Mouse (Mus musculus): Measurements from ENCODE around the gene Grin2b. TPM values are rescaled to one million over a fixed set of nuclear protein-coding genes. Genes with fewer than 3 reads are reported as not detected.
"Not testable (repeated sequence)": the region's sequence is repeated elsewhere in the genome, so short reads cannot be mapped to it uniquely, and the experiment has no call there.

The Grin2b gene
- total RNA-seq, 1 experiment from 2014 or later = not detected

DNA sequence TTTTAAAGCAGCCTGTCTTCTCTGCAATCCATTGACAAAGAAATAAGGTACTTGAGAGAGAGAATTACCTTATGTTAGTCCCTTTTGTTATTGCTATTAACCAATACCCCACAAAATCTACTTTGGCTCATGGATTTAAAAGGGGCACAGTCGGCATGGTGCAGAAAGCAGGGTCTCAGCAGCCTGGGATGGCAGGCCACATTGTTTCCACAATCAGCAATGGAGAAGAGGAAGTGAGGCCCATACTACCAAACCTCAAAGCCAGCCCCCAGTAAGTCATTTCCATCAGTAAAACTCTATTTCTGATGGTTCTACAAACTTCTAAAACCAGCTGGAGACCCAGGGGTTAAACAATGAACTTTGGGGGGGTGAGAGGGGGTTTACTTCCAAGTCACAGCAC lies 417.2 kb downstream of the Grin2b start:
- no peak for ATAC-seq (ENCODE audit: extremely low read depth, insufficient number of reproducible peaks, low FRiP score, poor library complexity, severe bottlenecking)

- no peak for ATAC-seq (ENCODE audit: extremely low read depth, insufficient number of reproducible peaks, low FRiP score, poor library complexity, severe bottlenecking)
Measured at GRCm38 (mm10) chr6:135748412-135749076, 424.8 kb downstream of the Grin2b start.

DNA sequence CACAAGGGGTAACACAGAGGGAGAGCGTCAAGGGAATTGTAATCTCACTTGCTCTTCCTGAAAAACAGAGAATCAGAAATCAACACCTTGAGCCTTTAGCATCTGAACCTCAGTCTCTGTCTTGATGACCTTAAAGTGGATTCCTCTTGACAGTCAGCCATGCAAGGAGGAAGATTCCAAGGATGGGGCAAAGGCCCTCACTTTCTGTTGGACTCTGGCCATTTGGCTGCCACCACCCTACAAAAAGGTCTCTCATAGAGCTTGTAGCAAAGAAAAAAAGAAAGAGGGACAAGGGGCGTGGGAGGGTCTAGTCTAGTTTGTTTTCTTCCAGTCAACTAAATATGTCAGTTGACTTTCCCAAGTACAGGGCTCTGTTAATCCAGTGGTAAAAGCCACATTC lies 427.7 kb downstream of the Grin2b start:
- no peak for ATAC-seq (ENCODE audit: extremely low read depth, insufficient number of reproducible peaks, low FRiP score, poor library complexity, severe bottlenecking)

GRCm38 (mm10) chr6:135734227-135734732 lies 439.0 kb downstream of the Grin2b start:
- no peak for ATAC-seq (ENCODE audit: extremely low read depth, insufficient number of reproducible peaks, low FRiP score, poor library complexity, severe bottlenecking)

- ATAC-seq (ENCODE audit: extremely low read depth, insufficient number of reproducible peaks, low FRiP score, poor library complexity, severe bottlenecking) = no peak
Measured at GRCm38 (mm10) chr6:135727106-135727505, 446.2 kb downstream of the Grin2b start.

DNA sequence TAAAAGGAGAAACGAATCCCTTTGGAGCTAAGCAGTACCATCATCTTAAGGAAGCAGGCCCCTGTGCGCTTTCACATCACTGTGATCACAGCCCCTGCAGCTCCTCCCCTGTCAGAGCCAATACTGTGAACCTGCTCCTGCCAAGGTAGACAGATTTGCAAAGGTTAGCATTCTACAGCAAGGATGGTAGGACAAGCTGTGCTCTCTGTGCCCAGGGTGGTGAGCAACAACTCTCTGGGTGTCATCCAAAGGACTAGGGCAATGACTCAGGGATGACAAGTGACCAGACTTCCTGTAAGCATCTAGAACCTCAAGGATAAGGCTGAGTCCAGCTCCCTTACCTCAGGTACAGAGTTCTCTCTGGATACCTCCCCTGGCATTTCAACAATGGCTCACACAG lies 451.6 kb downstream of the Grin2b start:
- ATAC-seq (ENCODE audit: extremely low read depth, insufficient number of reproducible peaks, low FRiP score, poor library complexity, severe bottlenecking) = no peak

- no peak for ATAC-seq (ENCODE audit: extremely low read depth, insufficient number of reproducible peaks, low FRiP score, poor library complexity, severe bottlenecking)
Measured at GRCm38 (mm10) chr6:135714906-135715305, 458.4 kb downstream of the Grin2b start.

- ATAC-seq (ENCODE audit: extremely low read depth, insufficient number of reproducible peaks, low FRiP score, poor library complexity, severe bottlenecking) = no peak
Measured at GRCm38 (mm10) chr6:135714236-135714635, 459.1 kb downstream of the Grin2b start.

GRCm38 (mm10) chr6:135713716-135714115 lies 459.6 kb downstream of the Grin2b start:
- no peak for ATAC-seq (ENCODE audit: extremely low read depth, insufficient number of reproducible peaks, low FRiP score, poor library complexity, severe bottlenecking)

DNA sequence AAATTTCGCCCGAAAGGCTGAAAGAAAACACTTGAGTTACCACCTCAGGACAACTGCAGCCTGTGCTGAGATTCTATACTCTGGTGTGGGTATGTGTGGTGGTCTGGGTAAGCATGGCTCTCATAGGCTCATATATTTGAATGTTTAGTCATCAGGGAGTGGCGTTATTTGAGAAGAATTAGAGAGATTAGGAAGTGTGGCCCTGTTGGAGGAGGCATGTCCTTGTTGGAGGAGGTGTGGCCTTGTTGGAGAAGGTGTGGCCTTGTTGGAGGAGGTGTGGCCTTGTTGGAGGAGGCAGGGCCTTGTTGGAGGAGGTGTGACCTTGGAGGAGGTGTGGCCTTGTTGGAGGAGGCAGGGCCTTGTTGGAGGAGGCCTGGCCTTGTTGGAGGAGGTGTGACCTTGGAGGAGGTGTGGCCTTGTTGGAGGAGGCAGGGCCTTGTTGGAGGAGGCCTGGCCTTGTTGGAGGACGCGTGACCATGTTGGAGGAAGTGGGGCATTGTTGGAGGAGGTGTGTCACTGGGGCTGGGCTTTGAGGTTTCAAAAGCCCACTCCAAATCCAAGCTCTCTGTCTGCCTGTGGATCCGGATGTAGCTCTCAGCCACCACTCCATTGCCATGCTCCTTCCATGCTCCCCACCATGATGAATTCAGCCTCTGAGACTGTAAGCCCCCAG lies 466.3 kb downstream of the Grin2b start:
- not testable (repeated sequence) for ATAC-seq (ENCODE audit: extremely low read depth, insufficient number of reproducible peaks, low FRiP score, poor library complexity, severe bottlenecking)

GRCm38 (mm10) chr6:135703655-135704054 lies 469.7 kb downstream of the Grin2b start:
- ATAC-seq (ENCODE audit: extremely low read depth, insufficient number of reproducible peaks, low FRiP score, poor library complexity, severe bottlenecking) = no peak

DNA sequence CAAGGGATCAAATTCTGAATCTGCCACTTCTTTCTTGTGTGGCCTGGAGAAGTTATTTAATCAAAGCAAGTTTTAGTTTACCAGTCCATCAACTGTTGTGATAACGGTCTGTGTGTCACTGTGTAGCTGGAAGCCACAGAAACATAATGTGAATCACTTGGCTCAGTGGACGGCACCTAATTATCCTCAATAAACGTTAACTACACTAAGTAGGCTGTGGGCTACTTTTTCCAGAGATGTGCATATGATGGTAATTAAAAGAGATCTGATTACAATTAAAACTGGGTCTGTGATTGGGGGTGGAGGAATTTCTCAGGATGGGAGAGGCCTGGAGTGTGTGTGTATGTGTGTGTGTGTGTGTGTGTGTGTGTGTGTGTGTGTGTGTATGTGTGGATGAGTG lies 471.9 kb downstream of the Grin2b start:
- no peak for ATAC-seq (ENCODE audit: extremely low read depth, insufficient number of reproducible peaks, low FRiP score, poor library complexity, severe bottlenecking)

GRCm38 (mm10) chr6:135700717-135701345 lies 472.5 kb downstream of the Grin2b start:
- no peak for ATAC-seq (ENCODE audit: extremely low read depth, insufficient number of reproducible peaks, low FRiP score, poor library complexity, severe bottlenecking)

DNA sequence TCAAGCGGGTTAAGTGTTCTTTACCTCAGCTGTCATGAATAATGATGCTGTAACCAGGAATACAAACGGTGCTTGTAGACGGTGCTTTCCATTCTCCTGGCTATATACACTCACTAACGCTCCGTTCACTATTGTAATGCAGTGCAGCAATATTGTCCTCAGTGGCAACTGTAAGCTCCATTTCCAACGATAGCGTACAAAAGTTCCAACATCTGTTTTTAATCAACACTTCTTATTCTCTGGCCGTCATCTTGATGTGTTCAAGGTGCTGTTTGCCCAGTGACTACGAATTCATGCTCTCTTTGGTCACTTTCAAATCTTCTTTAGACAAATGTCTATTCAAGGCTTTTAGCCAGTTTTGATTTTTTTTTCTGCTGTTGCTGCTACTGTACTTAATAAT lies 480.8 kb downstream of the Grin2b start:
- no peak for ATAC-seq (ENCODE audit: extremely low read depth, insufficient number of reproducible peaks, low FRiP score, poor library complexity, severe bottlenecking)

DNA sequence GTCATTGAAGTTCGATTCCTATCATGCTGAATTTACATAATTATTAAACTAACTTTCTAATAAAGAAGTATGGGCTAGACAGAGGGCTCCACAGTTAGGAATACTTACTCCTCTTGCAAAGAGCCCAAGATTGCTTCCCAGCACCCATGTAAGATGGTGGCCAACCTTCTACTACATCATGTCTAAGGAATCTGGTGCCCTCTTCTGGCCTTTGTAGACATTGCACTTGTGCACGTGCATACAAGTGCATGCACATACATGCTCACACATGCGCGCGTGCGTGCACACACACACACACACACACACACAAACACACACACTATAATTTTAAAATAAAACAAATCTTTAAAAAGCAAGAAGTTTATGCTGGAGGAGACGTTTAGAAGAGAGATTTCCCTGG lies 481.8 kb downstream of the Grin2b start:
- ATAC-seq (ENCODE audit: extremely low read depth, insufficient number of reproducible peaks, low FRiP score, poor library complexity, severe bottlenecking) = no peak

GRCm38 (mm10) chr6:135687926-135688325 lies 485.4 kb downstream of the Grin2b start:
- no peak for ATAC-seq (ENCODE audit: extremely low read depth, insufficient number of reproducible peaks, low FRiP score, poor library complexity, severe bottlenecking)

DNA sequence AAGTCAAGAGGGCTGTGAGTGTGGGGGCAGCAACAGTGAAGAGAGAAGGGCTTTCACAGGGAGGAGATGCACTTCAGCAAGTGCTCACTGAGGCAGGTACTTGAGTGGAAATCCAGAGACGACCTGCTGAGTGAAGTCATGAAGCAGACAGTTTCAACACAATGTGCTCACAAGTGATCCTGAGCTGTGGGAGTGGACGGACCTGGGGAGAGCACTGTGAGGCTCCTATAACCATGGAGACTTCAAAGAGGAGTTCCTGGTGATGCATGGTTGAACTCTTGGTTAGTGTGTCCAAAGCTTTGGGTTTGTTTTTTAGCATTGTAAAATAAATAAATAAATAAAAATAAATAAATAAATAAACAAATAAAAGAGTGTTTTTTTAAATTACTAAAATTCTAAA lies 489.1 kb downstream of the Grin2b start:
- ATAC-seq (ENCODE audit: extremely low read depth, insufficient number of reproducible peaks, low FRiP score, poor library complexity, severe bottlenecking) = no peak

- ATAC-seq (ENCODE audit: extremely low read depth, insufficient number of reproducible peaks, low FRiP score, poor library complexity, severe bottlenecking) = not testable (repeated sequence)
Measured at GRCm38 (mm10) chr6:135681423-135681822, 491.9 kb downstream of the Grin2b start.

- no peak for ATAC-seq (ENCODE audit: extremely low read depth, insufficient number of reproducible peaks, low FRiP score, poor library complexity, severe bottlenecking)
Measured at GRCm38 (mm10) chr6:135680105-135680710, 493.1 kb downstream of the Grin2b start.

- ATAC-seq (ENCODE audit: extremely low read depth, insufficient number of reproducible peaks, low FRiP score, poor library complexity, severe bottlenecking) = no peak
Measured at GRCm38 (mm10) chr6:135674380-135674779, 498.9 kb downstream of the Grin2b start.
